Mouse (Mus musculus) liver, embryonic 14.5 days (tissue): Measurements from ENCODE around the gene Ctsd.

Experiments
- CTCF ChIP-seq: IDR thresholded peaks from 2 replicates; pipeline ENCODE4 v1.5.1; 2016; ENCODE audit warnings: antibody characterized with exemption, low read depth, control low read depth
- EP300 ChIP-seq: IDR thresholded peaks from 2 replicates; pipeline ENCODE4 v1.6.1; 2016; ENCODE audit warnings: antibody characterized with exemption, low read depth

DNA sequence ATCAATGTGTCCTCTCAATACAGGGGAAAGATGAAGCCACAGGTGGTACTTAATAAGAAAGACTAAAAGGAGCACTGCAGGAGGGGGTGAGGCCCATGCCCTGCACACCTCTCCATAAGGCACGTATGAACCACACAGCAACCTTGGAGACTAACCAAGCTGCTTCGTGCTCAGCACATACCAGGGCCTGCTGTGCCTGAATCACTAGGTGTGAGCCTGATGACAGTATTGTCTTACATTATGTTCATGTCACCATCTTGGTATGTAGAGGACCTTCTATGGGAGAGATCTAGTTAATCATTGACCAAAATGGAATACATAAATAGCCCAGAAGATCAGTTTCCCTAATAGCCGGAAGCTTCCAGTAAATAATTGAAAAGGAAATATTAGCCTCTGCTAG, 21.8 kb upstream of the Ctsd start:
- TF ChIP-seq CTCF (no peak), EP300 (no peak)
